Mouse (Mus musculus): ENCODE results near the gene Prcd. TPM values are rescaled to one million over a fixed set of nuclear protein-coding genes. Genes with fewer than 3 reads are reported as not detected.

Gene Prcd
- polyA plus RNA-seq, 1 experiment from 2014 or later: 0.63 TPM

DNA sequence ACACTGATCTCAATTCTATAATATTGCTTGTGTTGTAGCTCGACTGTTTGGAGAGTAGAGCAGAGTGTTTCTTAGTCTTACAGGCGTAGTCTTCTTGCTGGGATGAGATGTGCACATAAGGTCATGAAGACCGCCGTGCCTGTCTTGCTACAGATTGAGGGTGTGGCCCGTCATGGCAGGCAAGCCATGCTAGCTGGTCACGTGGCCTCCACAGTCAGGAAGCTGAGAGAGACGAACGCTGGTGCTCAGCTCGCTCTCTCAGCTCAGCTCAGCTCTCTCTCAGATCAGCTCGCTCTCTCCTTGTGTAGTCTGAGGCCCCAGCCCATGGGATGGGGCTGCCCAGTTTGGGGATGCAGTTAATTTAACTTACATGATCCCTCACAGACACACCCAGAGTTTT, 57.5 kb downstream of the Prcd start:
- no peak overlapping the region for H3K4me3 ChIP-seq
- H3K27ac ChIP-seq (replicated peaks): no peak overlapping the region
- H3K36me3 ChIP-seq: no peaks in the 10 kb centered on the region
- no peaks in the 10 kb centered on the region for H3K27me3 ChIP-seq
- H3K9ac ChIP-seq (replicated peaks): no peak overlapping the region
- H3K9me3 ChIP-seq: no peaks in the 10 kb centered on the region
- no peaks in the 10 kb centered on the region for H3K4me1 ChIP-seq
- 91% methylated on average over 10 of the region's 10 CpGs for WGBS
- ATAC-seq (ENCODE audit: low FRiP score, low read depth): no peak
- no peak overlapping the region for H3K4me2 ChIP-seq (replicated peaks)

DNA sequence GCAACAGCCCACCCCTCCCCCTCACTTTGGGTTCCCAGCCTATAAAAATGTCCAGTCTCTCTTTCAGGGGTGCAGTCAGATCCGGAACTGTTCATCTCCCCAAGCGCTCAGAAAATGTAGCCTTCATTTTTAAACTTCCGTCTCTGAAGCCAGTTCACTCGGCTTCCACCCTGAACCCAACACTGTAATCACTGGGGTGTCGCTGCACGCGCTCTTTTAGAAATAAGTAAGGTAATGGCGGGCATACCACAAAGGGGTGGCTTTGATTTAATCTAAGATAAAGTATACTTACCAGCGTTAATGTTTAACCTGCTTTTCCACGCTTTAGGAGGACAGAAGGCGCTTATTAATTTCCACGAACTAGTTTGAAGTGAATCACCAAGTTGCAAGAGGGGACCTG, 60.7 kb downstream of the Prcd start:
- Histone ChIP-seq H3K9me3 (no peaks in the 10 kb centered on the region), H3K27ac (replicated peaks) (no peak overlapping the region), H3K4me3 (no peak overlapping the region), H3K9ac (replicated peaks) (no peak overlapping the region), H3K4me2 (replicated peaks) (no peak overlapping the region), H3K27me3 (no peaks in the 10 kb centered on the region), H3K36me3 (no peaks in the 10 kb centered on the region), H3K4me1 (no peaks in the 10 kb centered on the region)
- WGBS: 94% methylated on average over 12 of the region's 12 CpGs
- ATAC-seq (ENCODE audit: low FRiP score, low read depth): no peak

Other genes starting within 250 kb of the Prcd start
- 35.7 and 37.8 TPM in 2 replicates for gene Rnf157, start 240.5 kb upstream of the Prcd start, polyA plus RNA-seq (2016; fragmentation: Nextera tagmentation; extraction: Ambion mirVana)
- 47.7 and 52.5 TPM in 2 replicates for gene Ubald2, start 219.4 kb upstream of the Prcd start, polyA plus RNA-seq (2016; fragmentation: Nextera tagmentation; extraction: Ambion mirVana)
- not detected in 2 replicates for gene Qrich2, start 187.3 kb upstream of the Prcd start, polyA plus RNA-seq (2016; fragmentation: Nextera tagmentation; extraction: Ambion mirVana)
- gene Prpsap1, start 159.3 kb upstream of the Prcd start, polyA plus RNA-seq (2016; fragmentation: Nextera tagmentation; extraction: Ambion mirVana): 175 and 183 TPM in 2 replicates
- gene Sphk1, start 122.6 kb upstream of the Prcd start, polyA plus RNA-seq (2016; fragmentation: Nextera tagmentation; extraction: Ambion mirVana): 4.6 and 7.1 TPM in 2 replicates
- gene Ube2o, start 72.1 kb upstream of the Prcd start, polyA plus RNA-seq (2016; fragmentation: Nextera tagmentation; extraction: Ambion mirVana): 17.9 and 19.0 TPM in 2 replicates
- 0.18 and 0.41 TPM in 2 replicates for gene Aanat, start 67.1 kb upstream of the Prcd start, polyA plus RNA-seq (2016; fragmentation: Nextera tagmentation; extraction: Ambion mirVana)
- gene Rhbdf2, start 26.5 kb upstream of the Prcd start, polyA plus RNA-seq (2016; fragmentation: Nextera tagmentation; extraction: Ambion mirVana): 1.1 and 1.8 TPM in 2 replicates
- gene Cygb, start 779 bp downstream of the Prcd start, polyA plus RNA-seq (2016; fragmentation: Nextera tagmentation; extraction: Ambion mirVana): 2.8 and 3.5 TPM in 2 replicates
- gene St6galnac1, start 122.0 kb downstream of the Prcd start, polyA plus RNA-seq (2016; fragmentation: Nextera tagmentation; extraction: Ambion mirVana): not detected in 2 replicates
- 44.2 and 45.2 TPM in 2 replicates for gene Mxra7, start 174.5 kb downstream of the Prcd start, polyA plus RNA-seq (2016; fragmentation: Nextera tagmentation; extraction: Ambion mirVana)
- gene Mettl23, start 189.7 kb downstream of the Prcd start, polyA plus RNA-seq (2016; fragmentation: Nextera tagmentation; extraction: Ambion mirVana): 71.3 and 72.3 TPM in 2 replicates
- 92.8 and 95.2 TPM in 2 replicates for gene Jmjd6, start 189.9 kb downstream of the Prcd start, polyA plus RNA-seq (2016; fragmentation: Nextera tagmentation; extraction: Ambion mirVana)
- 38.9 and 46.3 TPM in 2 replicates for gene Mfsd11, start 198.9 kb downstream of the Prcd start, polyA plus RNA-seq (2016; fragmentation: Nextera tagmentation; extraction: Ambion mirVana)
- 848 and 913 TPM in 2 replicates for gene Srsf2, start 199.6 kb downstream of the Prcd start, polyA plus RNA-seq (2016; fragmentation: Nextera tagmentation; extraction: Ambion mirVana)

All from midbrain, embryonic 12.5 days (tissue).